Mouse (Mus musculus) lung, postnatal 0 days (tissue): ENCODE measurements at regions not wholly inside any gene's neighbourhood (a gene's known extent, or its start where the extent isn't known, plus 50 kb on each side); places are given as distances from the start of the nearest gene placed in this dataset.

Experiments used
- CTCF ChIP-seq: IDR thresholded peaks from 2 replicates; pipeline ENCODE4 v1.5.1; 2016; ENCODE audit warnings: antibody characterized with exemption, mild to moderate bottlenecking
- EP300 ChIP-seq: IDR thresholded peaks from 2 replicates; pipeline ENCODE4 v1.6.1; 2016; ENCODE audit warnings: antibody characterized with exemption, mild to moderate bottlenecking, control low read depth

GRCm38 (mm10) chr5:44917816-44918213 is 118.3 kb upstream of the Ldb2 start:
- no peak for TF ChIP-seq CTCF
- no peak for TF ChIP-seq EP300
